Mouse (Mus musculus) spleen, adult 2 months (tissue): ENCODE data around the gene Mmp9.

Experiments
- CTCF ChIP-seq: fragments of 200-500 bp; IDR thresholded peaks from 2 replicates; pipeline ENCODE4 v1.5.1; 2011; ENCODE audit warnings: mild to moderate bottlenecking, inconsistent platforms; ENCODE audit not compliant: insufficient read depth, insufficient read length, insufficient replicate concordance; ENCODE audit errors: extremely low read depth
- POLR2A ChIP-seq: fragments of 200-500 bp; IDR thresholded peaks from 2 replicates; pipeline ENCODE4 v1.6.1; 2011; ENCODE audit warnings: low read depth, low read length, inconsistent platforms

- TF ChIP-seq POLR2A (no peak), CTCF (no peak)
Observed at GRCm38 (mm10) chr2:164901380-164901779, 39.2 kb upstream of the Mmp9 start.
